Mouse (Mus musculus) heart, embryonic 13.5 days (tissue): ENCODE measurements at regions not wholly inside any gene's neighbourhood (a gene's known extent, or its start where the extent isn't known, plus 50 kb on each side); places are given as distances from the start of the nearest gene placed in this dataset.

ENCODE experiments used
- ATAC-seq: fragments of 200-750 bp; cut with Nextera tagmentation; 2 replicates; pipeline ENCODE4 v1.8.0; 2017; ENCODE audit warnings: moderate TSS enrichment; ENCODE audit not compliant: insufficient number of reproducible peaks, low FRiP score, low TSS enrichment; ENCODE audit errors: extremely low read depth
- H3K27ac ChIP-seq: fragments of 300-500 bp; sonication (generic); replicated peaks from 2 replicates; pipeline ENCODE4 v1.5.1; 2015; ENCODE audit warnings: moderate library complexity, mild to moderate bottlenecking, inconsistent platforms
- H3K27me3 ChIP-seq: fragments of 300-500 bp; sonication (generic); replicated peaks from 2 replicates; pipeline ENCODE4 v1.6.1; 2015; ENCODE audit warnings: mild to moderate bottlenecking, inconsistent platforms
- H3K36me3 ChIP-seq: fragments of 300-500 bp; sonication (generic); 2 replicates; pipeline ENCODE4 v1.6.1; 2015; ENCODE audit warnings: mild to moderate bottlenecking, inconsistent platforms
- H3K4me1 ChIP-seq: fragments of 300-500 bp; sonication (generic); 2 replicates; pipeline ENCODE4 v1.6.1; 2015; ENCODE audit warnings: inconsistent platforms
- H3K4me2 ChIP-seq: fragments of 300-500 bp; sonication (generic); 2 replicates; pipeline ENCODE4 v1.6.1; 2015; ENCODE audit warnings: inconsistent platforms, mild to moderate bottlenecking, moderate library complexity
- H3K4me3 ChIP-seq: fragments of 300-500 bp; sonication (generic); 2 replicates; pipeline ENCODE4 v1.5.1; 2015; ENCODE audit warnings: moderate library complexity, mild to moderate bottlenecking, inconsistent platforms
- H3K9ac ChIP-seq: fragments of 300-500 bp; sonication (generic); 2 replicates; pipeline ENCODE4 v1.6.1; 2015; ENCODE audit warnings: inconsistent platforms, mild to moderate bottlenecking, moderate library complexity
- H3K9me3 ChIP-seq: fragments of 300-500 bp; sonication (generic); 2 replicates; pipeline ENCODE4 v1.6.1; 2016; ENCODE audit warnings: inconsistent platforms
- WGBS: fragments of 180-500 bp; shearing (Covaris S2); methylation state at CpG from one replicate; pipeline ENCODE4 v1.1.7; 2015; ENCODE audit warnings: mixed read lengths; 5-methylcytosine and 5-hydroxymethylcytosine counted together

GRCm38 (mm10) chr11:43344767-43345561 is 81.1 kb downstream of the Pttg1 start:
- Histone ChIP-seq H3K36me3 (no peaks in the 10 kb centered on the region), H3K9me3 (no peaks in the 10 kb centered on the region), H3K9ac (0 out of 2 replicates have a peak overlapping the region, but pooled peaks have one; percentile 33), H3K27ac (peak overlapping the region; percentile 67), H3K4me2 (peak overlapping the region; percentile 60), H3K27me3 (no peaks in the 10 kb centered on the region), H3K4me3 (peak overlapping the region; percentile 25), H3K4me1 (peaks cover 20% of the 10 kb centered on the region)
- no peak for ATAC-seq
- WGBS = 26% methylated on average over 14 of the region's 14 CpGs

GRCm38 (mm10) chr11:43343574-43343973 is 82.5 kb downstream of the Pttg1 start:
- H3K9ac ChIP-seq = no peak overlapping the region
- no peak for ATAC-seq
- no peaks in the 10 kb centered on the region for H3K9me3 ChIP-seq
- H3K36me3 ChIP-seq = no peaks in the 10 kb centered on the region
- H3K27ac ChIP-seq = no peak overlapping the region
- H3K27me3 ChIP-seq = no peaks in the 10 kb centered on the region
- H3K4me2 ChIP-seq = no peak overlapping the region
- H3K4me1 ChIP-seq = peaks cover 15% of the 10 kb centered on the region
- no peak overlapping the region for H3K4me3 ChIP-seq
- WGBS = 82% methylated on average over 5 of the region's 5 CpGs

DNA sequence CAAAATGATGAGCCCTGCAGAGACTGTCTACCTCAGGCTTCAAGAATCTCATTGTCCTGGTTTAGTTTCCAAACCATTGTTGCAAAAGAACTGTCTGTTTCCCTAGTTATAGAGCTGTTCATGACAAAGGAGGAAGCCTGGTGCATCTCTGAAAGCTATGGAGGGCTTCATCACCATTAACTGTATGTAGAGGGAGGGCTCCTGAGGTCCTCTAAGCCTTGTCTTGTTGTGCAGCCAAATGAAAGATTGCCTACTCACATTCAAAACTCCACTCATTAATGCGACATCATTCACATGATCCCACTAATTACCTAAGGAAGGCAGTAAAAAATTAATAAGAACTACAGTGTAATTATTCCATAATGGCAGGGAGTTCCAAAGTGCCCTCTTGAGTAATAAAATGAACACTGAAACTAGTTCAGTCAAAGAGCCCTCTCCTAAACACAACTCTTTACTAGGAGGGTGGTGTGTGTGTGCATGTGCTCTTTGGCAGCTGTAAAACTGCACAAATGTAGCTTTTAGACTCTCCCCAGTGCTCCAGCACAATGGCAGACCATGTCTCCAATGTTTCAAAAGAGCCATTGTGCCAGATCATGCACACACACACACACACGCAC is 87.6 kb downstream of the Pttg1 start:
- H3K4me2 ChIP-seq = no peak overlapping the region
- no peaks in the 10 kb centered on the region for H3K9me3 ChIP-seq
- H3K4me3 ChIP-seq = no peak overlapping the region
- H3K4me1 ChIP-seq = no peaks in the 10 kb centered on the region
- no peaks in the 10 kb centered on the region for H3K27me3 ChIP-seq
- no peak for ATAC-seq
- no peaks in the 10 kb centered on the region for H3K36me3 ChIP-seq
- 80% methylated on average over 2 of the region's 2 CpGs for WGBS
- no peak overlapping the region for H3K27ac ChIP-seq
- no peak overlapping the region for H3K9ac ChIP-seq

- no peak overlapping the region for H3K4me3 ChIP-seq
- no peaks in the 10 kb centered on the region for H3K36me3 ChIP-seq
- no peaks in the 10 kb centered on the region for H3K9me3 ChIP-seq
- no peaks in the 10 kb centered on the region for H3K27me3 ChIP-seq
- H3K9ac ChIP-seq = no peak overlapping the region
- no peak overlapping the region for H3K27ac ChIP-seq
- H3K4me2 ChIP-seq = no peak overlapping the region
- H3K4me1 ChIP-seq = no peaks in the 10 kb centered on the region
- no peak for ATAC-seq
- WGBS = 61% methylated on average over 7 of the region's 7 CpGs
Observed at GRCm38 (mm10) chr11:43335668-43336265, 90.3 kb downstream of the Pttg1 start.

- H3K27me3 ChIP-seq = no peaks in the 10 kb centered on the region
- no peak overlapping the region for H3K27ac ChIP-seq
- H3K4me1 ChIP-seq = no peaks in the 10 kb centered on the region
- H3K4me2 ChIP-seq = no peak overlapping the region
- no peaks in the 10 kb centered on the region for H3K36me3 ChIP-seq
- no peak overlapping the region for H3K4me3 ChIP-seq
- H3K9ac ChIP-seq = no peak overlapping the region
- H3K9me3 ChIP-seq = no peaks in the 10 kb centered on the region
- 72% methylated on average over 4 of the region's 4 CpGs for WGBS
- ATAC-seq = no peak
Observed at GRCm38 (mm10) chr11:43333547-43333946, 92.5 kb downstream of the Pttg1 start.

- no peak overlapping the region for H3K4me3 ChIP-seq
- no peak overlapping the region for H3K9ac ChIP-seq
- no peaks in the 10 kb centered on the region for H3K27me3 ChIP-seq
- H3K27ac ChIP-seq = no peak overlapping the region
- ATAC-seq = no peak
- 75% methylated on average over 4 of the region's 4 CpGs for WGBS
- H3K4me2 ChIP-seq = no peak overlapping the region
- H3K9me3 ChIP-seq = no peaks in the 10 kb centered on the region
- no peaks in the 10 kb centered on the region for H3K4me1 ChIP-seq
- no peaks in the 10 kb centered on the region for H3K36me3 ChIP-seq
Observed at GRCm38 (mm10) chr11:43313996-43314395, 112.1 kb downstream of the Pttg1 start.
